In the genomic region with DNA sequence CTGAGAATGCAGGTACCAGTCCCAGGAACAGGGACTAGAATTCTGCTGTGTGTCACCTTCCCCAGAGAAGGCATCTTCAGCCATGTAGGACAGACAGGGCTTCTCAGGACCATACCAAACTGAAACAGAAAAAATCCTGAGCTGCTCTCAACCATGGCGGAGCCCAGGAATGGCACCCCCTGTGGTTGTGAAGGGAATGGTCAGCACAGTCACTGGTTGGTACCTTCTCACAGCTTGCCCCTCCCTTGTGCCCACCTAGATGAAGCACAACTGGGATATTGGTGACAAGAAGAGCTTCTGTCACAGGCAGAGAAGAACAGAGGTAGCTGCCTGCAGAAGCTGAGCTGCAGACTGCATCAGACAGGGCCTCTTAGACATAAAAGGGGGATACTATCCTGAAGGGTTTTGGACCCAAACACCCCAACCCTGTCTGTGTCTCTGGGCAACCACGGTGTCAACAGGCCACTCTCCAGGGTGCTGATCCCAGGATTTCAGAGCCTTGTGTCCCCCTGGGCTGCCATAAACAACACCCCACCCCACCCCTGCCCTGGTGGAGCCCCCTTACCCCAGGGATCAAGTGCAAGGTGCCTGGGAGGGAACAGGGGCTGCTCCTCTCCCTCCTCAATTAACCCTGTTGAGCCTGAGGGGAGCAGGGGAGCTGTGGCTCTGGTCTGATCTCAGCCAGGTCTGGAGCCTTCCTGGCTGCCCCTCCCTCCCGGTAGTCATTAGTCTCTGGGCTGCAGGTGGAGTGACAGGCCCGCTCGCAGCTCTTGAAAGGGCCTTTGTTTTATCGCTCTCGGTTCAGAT, we compare ENCODE assay signal across 11 mouse cellular contexts.
DNase-seq lines count a peak whose midpoint lies in the region; ATAC-seq lines count a peak whose summit lies in the region.
"Had no signal": no experiment of that assay in that cellular context is flagged by ENCODE, and none has a peak within 500 bp of the region (broad histone marks: within the 10 kb centered on the region; RNA-seq: fewer than 3 reads in every experiment).

No protein-coding gene starts in this region.

- no peak overlapping the region for H3K4me2 ChIP-seq in kidney, embryonic 16.5 days (replicated peaks; ENCODE audit: low read depth, low read length)
- H3K4me2 ChIP-seq in hindbrain, embryonic 16.5 days (ENCODE audit: low read length): no peak overlapping the region

- no peak overlapping the region for H3K9ac ChIP-seq in kidney, embryonic 16.5 days (replicated peaks; ENCODE audit: low read length)
- H3K9ac ChIP-seq in hindbrain, embryonic 16.5 days (ENCODE audit: low read depth, low read length): peak overlapping the region; percentile 24; the same call in 1 of the 2 replicates
- H3K9ac ChIP-seq: liver, embryonic 14.5 days had no signal

- H3K4me1 ChIP-seq in kidney, embryonic 16.5 days (ENCODE audit: insufficient read depth, low read length): peaks cover 12% of the 10 kb centered on the region
- H3K4me1 ChIP-seq in hindbrain, embryonic 16.5 days (ENCODE audit: control insufficient read depth, insufficient read depth, low read depth, low read length): peaks cover 21% of the 10 kb centered on the region

- peak; percentile 62; the same call in 1 of the 2 replicates for ATAC-seq in kidney, embryonic 16.5 days (ENCODE audit: low FRiP score, low TSS enrichment)
- peak; percentile 62; the same call in 1 of the 2 replicates for ATAC-seq in hindbrain, embryonic 16.5 days

- DNase-seq in kidney, postnatal 36 days: no peak
- DNase-seq in embryo, embryonic 11 days: peak; percentile 62
- peak; percentile 41 for DNase-seq in neural tube, embryonic 10.5 days (ENCODE audit: extremely low spot score, low spot score)
- no peak for DNase-seq in heart, adult 18-20 months
- no peak for DNase-seq in urinary bladder, adult 18-20 months (ENCODE audit: low spot score in 2 of 2)
- no peak for DNase-seq in adipocyte (ENCODE audit: low spot score)
- DNase-seq: adrenal gland, postnatal 36 days; heart, postnatal 36 days had no signal

- H3K36me3 ChIP-seq in kidney, embryonic 16.5 days (ENCODE audit: insufficient read depth, low read length): no peaks in the 10 kb centered on the region
- H3K36me3 ChIP-seq in hindbrain, embryonic 16.5 days (ENCODE audit: control insufficient read depth, insufficient read depth, low read length): no peaks in the 10 kb centered on the region

- 14% methylated on average over 7 of the region's 7 CpGs for WGBS in kidney, embryonic 16.5 days
- 17% methylated on average over 7 of the region's 7 CpGs for WGBS in hindbrain, embryonic 16.5 days

- H3K27ac ChIP-seq in kidney, embryonic 16.5 days (ENCODE audit: low read length): no peak overlapping the region
- peak overlapping the region; percentile 67 for H3K27ac ChIP-seq in hindbrain, embryonic 16.5 days (ENCODE audit: low read depth, low read length)
- H3K27ac ChIP-seq: liver, embryonic 14.5 days had no signal

- no peaks in the 10 kb centered on the region for H3K9me3 ChIP-seq in kidney, embryonic 16.5 days (ENCODE audit: low read length)
- no peaks in the 10 kb centered on the region for H3K9me3 ChIP-seq in hindbrain, embryonic 16.5 days (ENCODE audit: control insufficient read depth, low read length)

- no peak overlapping the region for H3K4me3 ChIP-seq in kidney, embryonic 16.5 days (ENCODE audit: low read length)
- H3K4me3 ChIP-seq in hindbrain, embryonic 16.5 days (ENCODE audit: low read length): no peak overlapping the region

- no peaks in the 10 kb centered on the region for H3K27me3 ChIP-seq in kidney, embryonic 16.5 days (ENCODE audit: insufficient read depth, low read length)
- no peaks in the 10 kb centered on the region for H3K27me3 ChIP-seq in hindbrain, embryonic 16.5 days (replicated peaks; ENCODE audit: control insufficient read depth, insufficient read depth, low read length)

Comparison
In these comparisons a context has a peak if more than half of its experiments do, and no peak if none do; other contexts are left out.
1. DNase-seq: peak in embryo, embryonic 11 days (single experiment) and neural tube, embryonic 10.5 days (single experiment); none in kidney, postnatal 36 days (0 of 2), heart, adult 18-20 months (0 of 2), urinary bladder, adult 18-20 months (0 of 2) and adipocyte (single experiment).